Mouse (Mus musculus) NIH3T3 (cell line): ENCODE measurements around the gene Cox7a1.
"Not testable (repeated sequence)": the region's sequence is repeated elsewhere in the genome, so short reads cannot be mapped to it uniquely, and the experiment has no call there.

ENCODE experiments used
- DNase-seq: peaks from one replicate; pipeline ENCODE4 v3.0.0-alpha.2; 2012; ENCODE audit warnings: low read depth

Gene Cox7a1

GRCm38 (mm10) chr7:30183879-30184289 is at the start of gene Cox7a1:
TSS of gene Cox7a1 (plus strand) at chr7:30184144.
- DNase-seq: peak; percentile 56

- no peak for DNase-seq
These were observed 47.1 kb upstream of the Cox7a1 start for GRCm38 (mm10) chr7:30136826-30137225.

GRCm38 (mm10) chr7:30143170-30143554 is 40.8 kb upstream of the Cox7a1 start:
- no peak for DNase-seq

GRCm38 (mm10) chr7:30143555-30144209 is 40.3 kb upstream of the Cox7a1 start:
- no peak for DNase-seq

- no peak for DNase-seq
These were observed 36.9 kb upstream of the Cox7a1 start for GRCm38 (mm10) chr7:30147011-30147410.

- no peak for DNase-seq
These were observed 29.9 kb upstream of the Cox7a1 start for GRCm38 (mm10) chr7:30154040-30154439.

- DNase-seq: no peak
These were observed 28.4 kb upstream of the Cox7a1 start for GRCm38 (mm10) chr7:30155507-30155906.

- no peak for DNase-seq
These were observed 20.8 kb upstream of the Cox7a1 start for GRCm38 (mm10) chr7:30163113-30163512.

- no peak for DNase-seq
These were observed 19.2 kb upstream of the Cox7a1 start for GRCm38 (mm10) chr7:30164745-30165144.

GRCm38 (mm10) chr7:30168914-30169582 is 14.9 kb upstream of the Cox7a1 start:
- DNase-seq: peak; percentile 59

- peak; percentile 95 for DNase-seq
These were observed 14.2 kb upstream of the Cox7a1 start, which contains the start of gene Zfp146 for GRCm38 (mm10) chr7:30169583-30170282. TSS of gene Zfp146 (minus strand) at chr7:30169750.

GRCm38 (mm10) chr7:30170283-30170951 is 13.5 kb upstream of the Cox7a1 start:
- no peak for DNase-seq

- DNase-seq: no peak
These were observed 7.5 kb upstream of the Cox7a1 start for GRCm38 (mm10) chr7:30176474-30176873.

GRCm38 (mm10) chr7:30178256-30178655 is 5.7 kb upstream of the Cox7a1 start:
- DNase-seq: no peak

- peak; percentile 86 for DNase-seq
These were observed 2.6 kb upstream of the Cox7a1 start for GRCm38 (mm10) chr7:30181308-30181707.

- DNase-seq: not testable (repeated sequence)
These were observed 2.0 kb upstream of the Cox7a1 start for GRCm38 (mm10) chr7:30181929-30182328.

GRCm38 (mm10) chr7:30183189-30183588 is 755 bp upstream of the Cox7a1 start:
- DNase-seq: not testable (repeated sequence)

- no peak for DNase-seq
These were observed 851 bp downstream of the Cox7a1 start for GRCm38 (mm10) chr7:30184641-30185348.

GRCm38 (mm10) chr7:30188344-30189115 is 4.6 kb downstream of the Cox7a1 start:
- no peak for DNase-seq

- no peak for DNase-seq
These were observed 5.2 kb downstream of the Cox7a1 start for GRCm38 (mm10) chr7:30189116-30189491.

GRCm38 (mm10) chr7:30192088-30192487 is 8.1 kb downstream of the Cox7a1 start:
- no peak for DNase-seq
